Mouse (Mus musculus) left cerebral cortex, adult 9 months (tissue): ENCODE measurements around the gene Nceh1.

Source experiments
- DNase-seq, 2 experiments: peaks; one replicate each; pipeline ENCODE4 v3.0.0; 2022; ENCODE audit warnings: low spot score in 2 of 2

The Nceh1 gene

DNA sequence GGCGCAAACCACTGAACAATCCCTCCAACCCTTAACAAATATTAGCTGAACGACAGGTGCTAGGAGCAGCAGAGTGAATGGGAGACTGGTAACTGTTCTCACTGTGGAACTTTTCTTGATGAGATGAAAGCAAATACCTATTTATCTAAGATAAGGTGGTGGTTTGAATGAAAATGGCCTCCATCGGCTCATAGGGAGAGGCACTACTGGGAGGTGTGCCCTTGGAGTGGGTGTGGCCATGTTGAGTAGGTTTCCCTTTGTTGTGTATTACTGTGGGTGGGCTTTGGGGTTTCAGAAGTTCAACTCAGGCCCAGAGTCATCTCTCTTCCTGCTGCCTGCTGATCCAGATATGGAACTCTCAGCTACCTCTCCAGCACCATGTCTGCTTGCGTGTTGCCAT lies 8.1 kb downstream of the Nceh1 start:
- no peak for DNase-seq

DNA sequence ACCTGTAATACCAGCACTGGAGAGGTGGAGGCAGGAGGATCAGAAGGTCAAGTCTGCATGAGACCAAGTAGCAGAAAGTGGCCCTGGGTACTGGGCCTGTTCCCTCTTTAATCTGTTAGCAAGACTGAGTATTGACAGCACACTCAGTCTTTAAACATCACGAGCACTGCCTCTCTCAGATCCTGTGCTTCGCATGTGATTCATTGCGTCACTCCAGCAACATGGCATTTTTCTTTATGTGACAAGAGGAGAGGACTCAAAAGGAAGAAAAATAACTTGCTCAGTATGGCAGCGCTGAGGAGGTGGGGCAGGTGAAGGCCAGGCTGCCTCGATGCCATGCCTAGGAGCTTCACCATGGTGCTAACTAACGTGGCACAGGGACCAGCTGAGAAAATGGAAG lies 9.1 kb downstream of the Nceh1 start:
- no peak for DNase-seq

DNA sequence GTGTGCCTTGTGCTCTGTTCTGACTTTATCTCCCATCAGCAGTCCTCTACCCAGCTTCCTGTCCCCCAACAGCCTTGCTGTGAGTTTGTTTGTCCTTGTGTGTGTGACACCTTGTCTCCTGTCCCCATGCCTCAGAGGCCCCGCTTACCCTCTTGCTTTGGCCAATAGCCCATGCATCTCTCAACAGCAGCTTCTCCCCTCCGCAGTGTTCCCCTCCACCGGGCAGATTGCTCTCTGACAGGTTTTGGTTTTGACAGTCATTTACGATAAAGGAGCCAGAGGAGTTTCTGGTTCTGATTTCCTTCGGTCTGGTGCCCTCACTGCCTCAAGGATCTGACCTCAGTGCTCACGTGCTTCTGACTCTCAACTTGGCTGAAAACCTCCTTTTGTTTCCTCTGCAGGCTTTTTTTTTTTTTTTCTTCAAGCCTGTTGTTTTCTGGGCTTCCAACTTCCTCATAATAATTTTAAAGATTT lies 11.1 kb downstream of the Nceh1 start:
- DNase-seq: no peak

DNA sequence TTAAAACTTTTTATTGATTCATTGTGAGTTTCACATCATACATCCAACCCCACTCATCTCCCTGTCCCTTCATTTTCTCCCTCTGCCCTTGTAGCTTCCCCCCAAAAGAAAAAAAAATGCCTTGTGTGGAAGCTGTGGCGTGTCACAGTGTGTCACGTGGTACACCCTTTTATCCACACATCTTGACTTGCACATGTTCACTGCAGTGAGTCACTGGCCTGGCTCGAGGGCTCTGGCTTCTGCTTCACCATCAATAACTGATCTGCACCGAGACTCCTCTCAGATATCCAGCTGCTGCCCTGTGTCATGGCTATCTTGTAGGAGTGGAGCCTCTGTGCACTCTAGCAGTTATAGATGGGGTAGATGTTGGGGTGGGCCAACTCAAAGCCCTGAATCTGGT lies 12.4 kb downstream of the Nceh1 start:
- DNase-seq: no peak

DNA sequence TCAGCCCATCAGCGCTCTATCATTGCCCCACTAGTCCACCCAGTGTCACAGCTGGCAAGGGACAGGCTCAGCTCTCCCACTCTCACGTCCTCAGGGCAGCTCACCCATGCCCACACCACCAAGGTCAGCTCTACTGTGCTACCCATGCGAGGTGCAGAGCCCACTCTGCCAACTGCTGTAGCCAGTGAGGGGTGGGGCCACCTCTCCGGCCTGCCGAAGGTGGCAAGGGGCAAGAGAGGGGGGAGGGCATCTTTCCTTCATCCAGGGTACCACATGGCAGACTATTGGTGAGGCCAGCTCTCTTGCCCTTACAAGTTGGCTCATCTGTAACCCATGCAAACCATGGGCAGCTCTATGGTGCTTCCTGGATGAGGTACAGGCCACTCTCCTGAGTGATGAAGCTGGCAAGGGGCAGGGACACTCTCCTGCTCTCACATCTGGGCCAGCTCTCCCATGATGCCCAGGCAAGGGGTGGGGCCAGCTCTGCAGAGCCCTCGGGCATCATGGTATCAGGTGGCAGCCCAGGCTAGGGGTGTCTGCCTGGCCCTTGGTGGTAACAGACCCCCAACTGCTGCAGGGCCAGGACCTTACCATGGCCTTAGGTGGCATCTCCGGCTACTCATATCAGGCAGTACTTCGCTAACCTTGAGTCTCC lies 12.9 kb downstream of the Nceh1 start:
- no peak for DNase-seq

DNA sequence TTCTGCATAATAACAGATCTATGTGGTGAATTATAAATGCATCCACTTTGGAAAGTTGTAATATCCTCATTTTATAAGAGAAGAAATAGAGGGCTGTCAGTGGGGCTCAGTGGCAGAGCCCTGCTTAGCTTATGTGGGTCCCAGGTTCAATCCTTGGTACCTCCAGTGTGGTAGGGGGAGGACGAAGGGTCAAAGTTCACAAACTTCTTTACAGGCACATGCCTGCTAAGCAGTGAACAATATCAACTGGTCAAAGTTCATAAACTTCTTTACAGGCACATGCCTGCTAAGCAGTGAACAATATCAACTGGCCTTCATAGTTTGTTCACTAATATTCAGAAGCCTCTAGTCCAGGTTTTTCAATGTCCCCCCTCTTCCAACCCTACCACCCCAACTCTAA lies 13.8 kb downstream of the Nceh1 start:
- DNase-seq: no peak

DNA sequence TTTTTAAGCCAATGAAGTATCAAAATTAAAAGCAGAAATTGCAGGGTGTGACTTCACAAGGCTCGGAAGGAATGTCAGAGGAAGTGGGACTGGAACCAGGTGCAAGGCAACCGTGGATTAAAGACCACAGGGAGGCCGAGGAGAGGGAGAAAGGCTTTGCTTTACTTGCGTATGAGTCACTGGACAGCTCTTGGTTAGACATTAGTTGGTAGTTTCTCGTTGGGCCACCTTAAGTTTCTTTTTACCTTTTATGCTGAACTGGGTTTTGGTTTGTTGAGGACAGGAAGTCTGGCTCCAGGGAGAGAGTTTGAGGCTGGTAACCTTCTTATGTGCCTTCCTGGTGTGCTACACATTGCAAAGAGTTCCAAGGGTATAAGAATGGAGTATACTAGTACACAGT lies 15.1 kb downstream of the Nceh1 start:
- DNase-seq: no peak

DNA sequence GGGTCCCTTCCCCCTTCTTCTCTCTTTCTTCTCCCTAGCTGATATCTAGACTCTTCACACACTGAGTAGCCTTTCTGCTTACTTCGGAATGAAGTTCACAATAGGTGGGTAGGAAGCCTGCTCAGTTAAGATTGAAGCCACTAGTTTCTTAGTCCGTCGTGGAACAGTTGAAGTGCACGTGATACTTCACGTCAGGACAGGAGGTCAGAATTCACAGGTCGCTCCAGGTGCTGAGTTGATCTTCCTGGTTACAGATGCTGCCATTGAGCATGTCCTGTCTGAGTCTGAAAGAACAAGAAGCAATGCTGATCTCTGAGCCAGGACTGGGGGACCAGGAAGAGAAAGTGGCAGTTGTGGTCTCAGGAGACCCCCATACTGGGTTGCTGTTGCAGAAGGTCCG lies 16.4 kb downstream of the Nceh1 start:
- DNase-seq: no peak

DNA sequence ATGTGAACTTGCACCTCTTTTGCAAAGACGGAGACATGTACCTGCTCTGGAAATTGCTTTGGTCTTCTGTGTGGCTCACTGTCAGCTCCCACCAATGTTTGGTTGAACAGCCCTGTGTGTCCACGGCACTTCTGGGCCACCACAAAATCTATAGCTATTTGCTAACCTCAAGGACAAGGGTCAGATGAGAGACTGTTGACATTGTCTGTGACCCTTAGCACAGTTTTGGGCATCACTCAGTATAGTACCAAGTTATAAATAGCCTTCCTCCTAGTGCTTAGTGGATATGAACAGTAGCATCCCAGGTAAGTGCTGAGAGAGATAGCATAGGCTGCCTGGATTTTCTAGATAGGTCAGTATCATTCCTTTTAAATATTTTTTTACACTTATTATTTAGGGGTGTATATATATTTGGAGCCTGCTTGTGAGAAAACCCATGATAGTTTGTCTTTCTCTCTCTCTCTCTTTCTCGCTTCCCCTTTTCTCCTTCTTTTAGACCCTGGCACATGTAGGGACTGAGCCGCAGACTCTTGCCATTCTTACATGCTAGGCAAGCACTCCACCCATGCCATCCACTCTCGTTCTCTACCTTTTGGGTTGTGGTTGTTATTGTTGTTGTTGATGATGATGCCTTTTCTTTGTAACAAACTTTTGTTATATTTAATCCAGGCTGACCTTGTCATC lies 19.1 kb downstream of the Nceh1 start:
- no peak for DNase-seq

DNA sequence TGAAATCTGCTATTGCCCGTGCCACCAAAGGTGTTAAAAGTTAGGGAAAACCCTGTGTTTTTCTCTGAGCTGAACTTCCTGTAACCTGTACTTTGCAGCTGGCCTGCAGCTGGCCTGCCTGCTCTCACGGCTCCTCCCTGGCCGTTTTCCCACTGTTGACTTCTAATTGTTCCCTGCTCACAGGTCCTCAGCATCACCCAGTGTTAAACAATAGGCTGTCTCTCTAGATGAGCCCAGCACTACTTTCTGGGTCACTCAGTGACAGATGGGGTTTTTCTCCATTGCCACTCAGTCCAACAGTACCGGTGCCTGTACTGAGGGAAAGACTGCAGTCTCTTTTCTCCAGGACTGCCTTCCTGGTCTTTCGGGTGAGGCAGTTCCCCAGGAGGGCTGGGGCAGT lies 22.3 kb downstream of the Nceh1 start:
- no peak for DNase-seq

DNA sequence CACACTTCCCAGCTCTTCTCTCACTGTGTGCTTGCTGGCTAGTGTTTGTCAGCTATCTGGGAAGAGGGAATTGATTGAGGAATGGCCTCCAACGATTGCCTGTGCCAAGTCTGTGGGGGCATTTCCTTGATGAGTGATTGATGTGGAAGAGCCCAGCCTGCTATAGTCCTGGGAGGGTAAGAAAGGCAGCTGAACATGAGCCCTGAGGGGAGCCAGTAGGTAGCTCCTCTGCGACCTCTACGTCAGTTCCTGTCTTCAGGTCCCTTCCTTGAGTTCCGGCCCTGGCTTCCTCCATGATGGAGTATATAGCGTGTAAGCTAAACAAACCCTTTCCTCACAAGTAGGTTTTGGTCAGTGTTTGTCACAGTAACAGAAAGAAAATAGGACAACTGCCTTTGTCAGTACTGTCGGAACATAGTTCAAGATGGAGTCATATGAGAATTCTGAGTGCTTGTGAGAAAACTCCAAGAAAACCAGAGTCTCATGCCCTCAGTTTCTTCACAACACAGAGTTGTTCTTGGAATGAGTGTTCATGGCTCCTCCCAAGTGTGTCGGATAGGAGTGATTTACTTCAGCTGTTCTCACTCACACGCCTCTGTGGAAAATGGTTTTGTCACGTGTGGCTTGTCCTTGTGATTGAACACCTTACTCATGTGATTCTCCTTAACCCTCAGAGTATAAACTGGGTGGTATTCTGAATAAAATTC lies 22.9 kb downstream of the Nceh1 start:
- no peak for DNase-seq

DNA sequence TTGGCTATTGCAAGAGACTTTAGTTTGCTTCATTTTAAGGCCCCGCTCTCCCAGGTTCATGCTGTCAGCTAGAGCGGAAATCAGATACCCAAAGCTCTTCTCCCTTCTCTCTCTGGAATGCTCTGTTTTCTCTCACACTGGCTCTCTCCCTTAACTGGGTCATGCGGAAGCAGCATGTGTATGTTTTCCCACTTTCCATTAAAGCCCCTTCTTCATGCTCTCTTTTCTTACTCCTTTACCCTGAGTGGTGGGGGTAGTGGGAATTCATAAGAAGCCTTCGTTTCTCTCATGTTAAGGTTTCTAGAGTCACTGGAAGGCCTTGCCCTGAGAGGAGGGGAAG lies 23.4 kb downstream of the Nceh1 start:
- no peak for DNase-seq

DNA sequence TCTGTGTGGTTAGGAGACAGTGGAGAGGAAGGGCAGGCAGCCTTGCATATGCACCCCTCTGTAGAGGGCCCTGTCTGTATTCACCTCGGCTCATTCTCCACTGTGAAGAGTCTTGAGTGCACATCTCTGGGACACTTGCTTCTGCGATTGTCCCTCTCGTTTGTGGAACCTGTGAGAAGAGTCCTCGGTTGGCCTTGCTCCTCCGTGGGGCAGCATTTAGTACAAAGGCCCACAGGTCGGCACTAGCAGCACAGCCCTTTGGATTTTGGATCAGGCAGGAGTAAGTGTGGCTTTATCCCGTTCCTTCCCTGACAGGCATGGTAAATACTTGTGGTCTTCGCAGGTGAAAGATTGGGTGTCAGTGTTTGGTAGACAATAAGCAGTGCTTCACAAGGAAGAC lies 23.8 kb downstream of the Nceh1 start:
- DNase-seq: no peak

DNA sequence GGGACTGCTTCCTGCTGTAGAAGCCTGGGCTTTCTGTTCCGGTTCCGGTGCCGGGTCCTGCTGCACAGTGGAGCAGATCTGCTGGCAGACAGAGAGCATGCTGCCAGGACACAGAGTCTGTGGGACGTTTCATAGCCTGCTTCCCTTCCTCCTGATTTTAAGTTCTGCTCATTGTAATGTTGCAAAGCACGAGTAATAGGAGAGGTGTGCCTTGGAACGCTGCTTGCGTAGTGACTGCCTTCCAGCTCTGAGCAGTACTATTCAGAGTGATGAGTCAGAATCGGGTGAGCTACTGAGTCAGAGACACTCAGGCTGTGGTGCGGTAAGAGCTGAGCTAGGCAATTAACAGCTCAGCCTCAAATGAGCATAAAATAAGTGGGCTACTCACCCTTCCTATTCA lies 26.9 kb downstream of the Nceh1 start:
- peak; percentile 66 to 74 for DNase-seq

DNA sequence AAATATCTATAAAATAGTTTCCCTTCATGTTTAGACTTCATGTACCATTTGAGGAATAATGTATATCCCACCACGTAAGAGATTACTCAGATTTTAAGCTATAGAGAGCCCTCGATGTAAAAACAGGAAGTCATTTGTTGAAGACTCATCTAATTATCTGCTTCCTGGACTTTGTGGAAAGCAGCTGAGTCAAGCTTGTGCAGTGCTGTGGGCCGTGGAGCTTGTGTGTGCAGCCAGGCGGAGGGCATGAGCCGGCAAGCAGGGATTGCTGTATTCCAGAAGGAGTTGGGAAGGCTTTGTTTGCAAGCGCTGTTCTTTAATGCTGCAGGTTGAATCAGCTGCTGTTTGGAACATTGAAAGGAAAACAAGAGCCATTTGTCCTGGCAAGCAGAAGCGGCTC lies 27.5 kb downstream of the Nceh1 start:
- no peak for DNase-seq

DNA sequence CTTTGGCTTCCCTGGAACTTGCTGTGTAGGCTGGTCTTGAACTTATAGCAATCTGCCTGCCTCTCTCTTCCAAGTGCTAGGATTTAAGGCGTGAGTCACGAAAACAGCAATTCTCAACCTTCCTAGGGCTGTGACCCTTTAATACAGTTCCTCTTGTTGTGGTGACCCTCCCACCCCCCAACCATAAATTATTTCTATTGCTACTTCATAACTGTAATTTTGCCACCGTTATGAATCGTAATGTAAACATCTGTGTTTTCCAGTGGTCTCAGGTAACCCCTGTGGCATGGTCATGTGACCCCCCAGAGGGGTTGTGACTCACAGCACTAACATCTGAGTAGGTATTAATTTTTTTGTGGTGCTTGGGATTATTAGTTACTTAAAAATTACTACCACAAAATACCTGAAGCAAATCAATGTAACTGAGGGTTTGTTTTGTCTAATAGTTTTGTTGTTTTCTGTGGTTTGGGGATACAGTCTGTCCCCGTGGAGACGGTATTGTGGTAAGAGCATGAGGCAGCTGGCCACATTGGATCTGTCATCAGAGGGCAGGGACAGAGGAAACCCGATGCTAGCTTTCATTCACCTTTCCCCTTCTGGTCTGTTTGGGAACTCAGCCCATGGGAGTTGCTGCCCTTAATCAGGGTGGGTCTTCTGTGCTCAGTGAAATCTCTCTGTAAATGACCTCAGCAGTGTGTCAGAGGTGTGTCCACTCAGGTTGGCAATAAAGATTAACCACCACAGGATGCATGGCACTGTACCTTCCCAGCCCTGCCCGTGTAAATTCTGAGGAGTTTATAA lies 31.5 kb downstream of the Nceh1 start:
- DNase-seq: no peak

DNA sequence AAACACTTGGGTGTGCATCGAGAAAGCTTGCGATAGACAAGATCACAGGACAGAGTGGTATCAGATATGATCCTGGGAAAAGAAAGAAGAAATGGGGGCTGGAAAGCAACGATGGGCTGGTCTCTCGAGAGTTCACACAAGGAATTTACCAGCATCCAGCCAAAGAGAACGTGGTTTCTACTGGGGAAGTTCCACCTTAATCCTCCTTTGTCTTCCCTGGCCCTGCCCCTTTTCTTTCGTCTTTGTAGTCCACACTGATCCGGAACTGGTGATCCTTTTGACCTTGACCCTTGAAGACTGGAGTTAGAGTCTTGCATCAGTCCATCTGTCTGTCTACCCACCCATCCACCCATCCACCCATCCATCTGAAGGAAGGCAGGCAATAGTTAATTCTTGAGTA lies 34.6 kb downstream of the Nceh1 start:
- DNase-seq: no peak

DNA sequence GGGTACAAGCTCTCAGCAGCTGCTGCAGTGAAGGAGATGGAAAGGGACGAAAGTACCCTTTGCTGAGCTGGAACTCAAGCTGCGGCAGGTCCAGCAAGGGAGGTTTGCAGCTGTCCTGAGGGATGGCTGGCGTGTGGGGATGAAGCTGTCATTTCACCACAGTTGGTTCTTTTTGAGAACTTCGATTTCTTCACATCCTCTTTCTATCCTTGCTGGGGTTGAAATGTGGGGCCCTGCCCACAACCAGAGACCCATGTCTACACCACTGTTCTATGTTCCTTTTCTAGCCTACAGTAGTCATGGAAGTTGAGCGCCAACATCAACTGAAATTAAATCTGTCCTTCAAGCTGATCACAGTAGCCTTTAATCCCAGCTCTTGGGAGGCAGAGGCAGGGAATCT lies 35.8 kb downstream of the Nceh1 start:
- no peak for DNase-seq

DNA sequence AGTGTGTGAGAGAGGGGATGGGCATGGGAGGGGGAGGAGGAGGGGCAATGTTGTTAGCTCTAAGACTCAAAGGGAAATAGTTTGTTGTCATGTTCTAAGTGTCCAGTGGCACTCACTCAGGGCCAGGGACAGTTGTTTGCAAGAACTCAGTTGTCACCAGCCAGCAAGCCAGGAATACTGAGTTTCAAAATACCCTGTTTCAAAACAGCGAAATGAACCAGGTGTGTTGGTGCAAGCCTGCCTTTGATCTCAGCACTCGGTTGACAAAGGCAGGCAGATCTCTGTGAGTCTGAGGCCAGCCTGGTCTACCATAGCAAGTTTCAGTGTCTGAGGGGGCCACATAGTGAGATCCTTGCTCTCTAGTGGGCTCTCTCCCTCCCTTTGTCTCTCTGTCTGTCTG lies 39.3 kb downstream of the Nceh1 start:
- no peak for DNase-seq

DNA sequence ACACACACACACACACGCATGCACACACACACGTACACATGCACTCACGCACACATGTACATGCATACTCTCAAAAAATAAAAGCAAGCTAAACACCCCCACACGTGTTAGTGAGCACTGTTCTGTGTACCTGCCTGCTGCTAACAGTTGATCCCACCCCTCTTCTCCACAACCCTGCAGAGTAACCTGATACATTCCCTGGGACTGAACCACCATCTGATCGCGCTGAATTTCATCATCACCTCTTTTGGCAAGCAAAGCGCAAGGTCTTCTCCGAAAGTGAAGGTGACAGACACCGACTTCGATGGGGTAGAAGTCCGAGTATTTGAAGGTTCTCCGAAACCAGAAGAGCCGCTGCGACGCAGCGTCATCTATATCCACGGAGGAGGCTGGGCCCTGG lies 39.7 kb downstream of the Nceh1 start:
- DNase-seq: no peak

DNA sequence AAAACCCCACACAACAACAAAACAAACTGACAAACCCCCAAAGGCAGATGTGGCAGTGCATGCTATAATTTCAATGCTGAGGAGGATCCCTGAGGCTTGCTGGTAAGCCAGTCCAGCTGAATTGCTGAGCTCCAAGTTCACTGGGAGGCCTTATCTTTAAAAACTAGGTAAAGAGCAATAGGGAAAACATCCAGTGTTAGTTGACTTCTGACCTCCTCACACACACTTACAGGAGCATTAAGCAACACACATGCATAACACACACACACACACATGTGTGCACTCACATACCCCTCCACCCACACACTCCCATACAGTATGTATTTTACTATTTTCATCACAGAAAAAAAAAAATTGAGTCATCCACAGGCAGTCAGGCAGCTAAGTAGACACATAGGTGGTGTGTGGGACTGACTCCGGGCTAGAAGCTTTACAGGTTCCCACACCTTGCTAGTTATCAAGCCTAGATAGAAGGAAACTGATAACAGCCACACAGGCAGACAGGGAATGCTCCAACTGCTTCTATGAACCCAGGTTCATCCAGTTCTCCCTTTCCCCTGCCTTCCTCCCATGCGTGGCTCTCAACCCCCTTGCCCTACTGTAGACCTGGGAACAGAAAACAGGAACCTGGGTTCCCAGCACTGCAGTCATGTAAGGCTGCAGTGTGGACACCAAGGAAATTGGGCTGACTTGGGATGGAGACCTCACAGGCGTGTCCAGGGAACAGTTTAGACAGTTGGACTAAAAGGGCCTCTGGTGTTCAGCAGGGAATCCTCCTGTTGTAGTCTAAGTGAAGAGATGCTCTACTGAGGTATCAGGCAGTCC lies 45.1 kb downstream of the Nceh1 start:
- DNase-seq: no peak
